Mouse (Mus musculus) ES-Bruce4 (cell line): ENCODE results near the gene Hykk. TPM values are rescaled to one million over a fixed set of nuclear protein-coding genes. Genes with fewer than 3 reads are reported as not detected.

Experiments
- H3K27ac ChIP-seq: 2 replicates; pipeline ENCODE4 v1.5.1; 2012; ENCODE audit warnings: low read length, inconsistent platforms; ENCODE audit not compliant: insufficient read depth
- H3K27me3 ChIP-seq: 2 replicates; pipeline ENCODE4 v1.6.1; 2012; ENCODE audit warnings: mild to moderate bottlenecking, low read length, inconsistent platforms; ENCODE audit not compliant: control insufficient read depth, poor library complexity, insufficient read depth, severe bottlenecking
- H3K36me3 ChIP-seq: 2 replicates; pipeline ENCODE4 v1.6.1; 2012; ENCODE audit warnings: inconsistent platforms, mild to moderate bottlenecking, low read length, moderate library complexity; ENCODE audit not compliant: control insufficient read depth, poor library complexity, insufficient read depth, severe bottlenecking
- H3K4me1 ChIP-seq: one replicate; pipeline ENCODE4 v1.8.1; 2011; ENCODE audit warnings: low read length; ENCODE audit not compliant: control insufficient read depth, insufficient read depth
- H3K4me3 ChIP-seq: 2 replicates; pipeline ENCODE4 v1.5.1; 2011; ENCODE audit warnings: low read depth, mild to moderate bottlenecking, low read length
- H3K9ac ChIP-seq: 2 replicates; pipeline ENCODE4 v1.6.1; 2012; ENCODE audit warnings: low read depth, mild to moderate bottlenecking, inconsistent platforms; ENCODE audit not compliant: poor library complexity, severe bottlenecking
- H3K9me3 ChIP-seq: replicated peaks from 2 replicates; pipeline ENCODE4 v1.6.1; 2012; ENCODE audit warnings: mild to moderate bottlenecking, low read length, inconsistent platforms; ENCODE audit not compliant: control insufficient read depth, poor library complexity, insufficient read depth, severe bottlenecking
- CTCF ChIP-seq: IDR thresholded peaks from one replicate; pipeline ENCODE4 v1.8.1; 2011; ENCODE audit warnings: low read depth, low read length
- EP300 ChIP-seq: IDR thresholded peaks from 2 replicates; pipeline ENCODE4 v1.6.1; 2011; ENCODE audit warnings: low read depth, low read length; ENCODE audit not compliant: insufficient read depth
- POLR2A ChIP-seq: IDR thresholded peaks from one replicate; pipeline ENCODE4 v1.8.1; 2011; ENCODE audit warnings: low read length; ENCODE audit not compliant: insufficient read depth
- polyA plus RNA-seq: library from polyadenylated mRNA; stranded (reverse); fragments of >200 nt; gene quantifications from 2 replicates; pipeline ENCODE4 v1.2.4, GENCODE M21; 2011; ENCODE audit warnings: low read depth; ENCODE audit not compliant: missing spikeins, insufficient read depth, insufficient read length

The Hykk gene
- polyA plus RNA-seq, 1 experiment = 5.2 TPM

DNA sequence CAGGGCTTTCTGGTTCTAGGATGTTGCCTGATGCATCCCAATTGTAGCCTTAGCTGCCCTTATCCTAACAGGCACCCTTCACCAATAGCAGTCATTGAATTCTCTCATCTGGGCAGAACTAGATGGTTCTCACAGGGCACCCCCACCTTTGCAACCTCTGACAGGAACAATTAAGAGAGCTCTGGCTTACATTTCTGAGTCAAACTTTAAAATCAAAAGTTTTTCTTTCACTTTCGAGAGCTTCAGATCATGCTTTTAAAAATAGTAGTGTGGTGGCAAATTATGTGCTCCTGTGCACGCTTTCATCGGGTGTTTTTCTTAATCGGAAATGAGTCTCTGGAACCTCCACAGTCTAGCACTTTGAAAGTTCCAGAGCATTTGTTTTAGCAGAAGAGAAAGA lies 44.0 kb downstream of the Hykk start:
- Histone ChIP-seq H3K9me3 (no peaks in the 10 kb centered on the region), H3K9ac (no peak overlapping the region), H3K27ac (no peak overlapping the region), H3K27me3 (no peaks in the 10 kb centered on the region), H3K4me3 (no peak overlapping the region), H3K36me3 (peaks cover 30% of the 10 kb centered on the region), H3K4me1 (no peaks in the 10 kb centered on the region)
- TF ChIP-seq CTCF (no peak), EP300 (no peak), POLR2A (no peak)

- H3K9me3 ChIP-seq = no peaks in the 10 kb centered on the region
- H3K27me3 ChIP-seq = no peaks in the 10 kb centered on the region
- no peaks in the 10 kb centered on the region for H3K4me1 ChIP-seq
- TF ChIP-seq EP300 = no peak
- no peak for TF ChIP-seq POLR2A
- no peak for TF ChIP-seq CTCF
- H3K27ac ChIP-seq = no peak overlapping the region
- peaks cover 7% of the 10 kb centered on the region for H3K36me3 ChIP-seq
- no peak overlapping the region for H3K9ac ChIP-seq
- H3K4me3 ChIP-seq = no peak overlapping the region
These were observed 46.6 kb downstream of the Hykk start for GRCm38 (mm10) chr9:54963669-54964068.

DNA sequence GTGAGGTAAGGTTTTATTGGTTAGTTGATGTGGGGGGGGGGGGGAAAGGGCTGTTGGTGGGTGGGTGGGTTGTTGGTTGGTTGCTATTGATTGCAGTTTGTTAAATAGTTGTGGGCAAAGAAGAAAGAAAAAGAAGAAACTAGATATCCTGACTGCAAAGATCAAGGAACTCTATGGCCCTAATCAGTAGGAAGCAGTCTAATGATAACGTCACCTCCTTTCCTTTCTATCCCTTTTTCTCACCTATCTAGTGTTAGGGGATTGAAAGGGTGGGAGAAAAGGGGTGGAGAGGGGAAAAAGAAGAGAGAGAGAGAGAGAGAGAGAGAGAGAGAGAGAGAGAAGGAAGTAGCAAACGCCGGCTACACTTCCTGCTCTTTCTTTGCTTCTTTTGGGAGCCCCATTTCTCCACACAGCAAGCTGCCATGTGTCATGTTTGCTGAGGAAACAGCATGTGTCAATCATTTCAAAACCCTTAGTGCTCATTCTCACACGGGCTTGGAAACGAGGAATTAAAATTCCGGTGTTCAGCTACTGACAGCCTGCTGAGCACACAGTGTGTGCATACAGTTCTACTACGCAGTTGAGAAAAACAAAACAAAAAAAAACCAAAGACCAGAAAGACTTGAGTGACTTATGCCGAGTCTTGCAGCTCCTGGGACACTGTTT lies 53.0 kb downstream of the Hykk start:
- TF ChIP-seq EP300 = no peak
- no peak for TF ChIP-seq CTCF
- no peak for TF ChIP-seq POLR2A
- Histone ChIP-seq H3K9ac (no peak overlapping the region), H3K4me3 (no peak overlapping the region), H3K4me1 (no peaks in the 10 kb centered on the region), H3K27me3 (no peaks in the 10 kb centered on the region; the same call in 1 of the 2 replicates), H3K9me3 (no peaks in the 10 kb centered on the region), H3K36me3 (no peaks in the 10 kb centered on the region), H3K27ac (no peak overlapping the region)

DNA sequence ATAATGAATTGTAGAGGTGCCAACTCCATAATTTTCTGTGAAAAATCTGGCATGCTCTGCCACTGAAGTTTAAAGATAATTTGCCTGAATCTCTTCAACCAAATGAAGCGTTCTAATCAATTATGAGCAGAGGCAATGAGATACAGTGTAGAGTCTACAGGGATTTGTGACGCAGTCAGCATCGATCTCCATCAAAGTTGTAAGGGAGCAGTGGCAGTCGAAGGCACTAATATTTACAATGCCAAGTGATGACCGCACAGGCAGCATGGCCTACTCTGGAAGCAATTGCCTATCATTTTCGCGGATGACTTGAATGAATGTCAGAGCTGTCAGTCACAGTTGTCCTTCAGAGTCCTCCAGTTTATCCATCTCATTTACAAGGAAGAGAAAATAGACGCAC lies 63.6 kb downstream of the Hykk start, which contains the start of gene Chrna5:
Chrna5 (plus strand) TSS at position 207 of the 400 bp plus-strand sequence.
- peaks cover 13% of the 10 kb centered on the region for H3K27me3 ChIP-seq

DNA sequence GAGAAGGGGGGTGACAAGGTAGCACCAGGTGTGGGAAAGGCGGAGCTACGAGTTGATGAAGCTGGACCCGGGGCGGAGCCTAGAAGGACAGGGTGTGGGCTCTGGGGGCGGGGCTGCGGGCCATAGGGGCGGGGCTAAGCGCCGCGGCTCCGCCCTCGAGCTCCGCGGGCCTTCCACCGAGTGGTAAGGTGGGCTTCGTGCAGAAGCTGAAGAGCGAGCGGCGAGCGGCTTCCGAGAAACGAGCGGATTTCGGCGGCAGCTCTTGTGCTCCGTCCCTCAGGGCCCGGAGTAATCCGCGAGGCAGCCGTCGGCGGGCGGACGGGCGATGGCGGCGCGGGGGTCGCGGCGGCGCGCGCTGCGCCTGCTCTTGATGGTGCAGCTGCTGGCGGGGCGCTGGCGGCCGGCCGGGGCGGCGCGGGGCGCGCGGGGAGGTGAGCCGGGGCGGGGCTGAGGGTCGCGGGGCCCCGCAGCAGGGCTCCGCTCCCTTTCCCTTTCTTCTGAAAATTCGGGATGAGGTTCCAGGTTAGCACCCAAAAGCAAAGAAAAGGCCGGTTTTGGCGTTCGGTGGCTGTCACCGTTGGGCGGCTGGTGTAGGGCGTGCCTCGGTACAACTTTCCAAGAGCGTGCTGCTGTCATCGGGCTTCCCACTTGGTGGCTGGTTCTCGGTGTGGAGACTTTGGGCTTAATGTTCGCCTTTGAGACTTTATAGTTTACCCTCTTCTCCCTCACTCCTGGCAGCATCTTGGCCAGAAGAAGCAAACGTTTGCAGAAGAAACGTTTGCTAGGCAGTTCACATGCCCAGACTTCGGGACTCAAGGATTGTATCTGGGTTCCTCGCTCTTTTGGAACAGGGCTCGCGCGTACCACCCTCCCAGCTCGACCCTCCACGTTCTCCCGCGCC lies 64.5 kb downstream of the Hykk start:
- H3K9me3 ChIP-seq = no peaks in the 10 kb centered on the region
- TF ChIP-seq CTCF (no peak), POLR2A (no peak), EP300 (no peak)
- H3K36me3 ChIP-seq = no peaks in the 10 kb centered on the region
- peaks cover 2% of the 10 kb centered on the region for H3K4me1 ChIP-seq
- peak overlapping the region; percentile 81 for H3K4me3 ChIP-seq
- H3K27ac ChIP-seq = no peak overlapping the region
- H3K9ac ChIP-seq = peak overlapping the region; percentile 51
- H3K27me3 ChIP-seq = peaks cover 13% of the 10 kb centered on the region

More for the DNA sequence above, 63.6 kb downstream of the Hykk start, which contains the start of gene Chrna5:
- no peaks in the 10 kb centered on the region for H3K36me3 ChIP-seq
- H3K27ac ChIP-seq = no peak within 1 kb of the TSS
- TF ChIP-seq EP300 (no peak), POLR2A (no peak), CTCF (no peak)
- H3K9me3 ChIP-seq = no peaks in the 10 kb centered on the region
- peak within 1 kb of the TSS; percentile 51 for H3K9ac ChIP-seq
- H3K4me3 ChIP-seq = peak within 1 kb of the TSS; percentile 81
- peaks cover 2% of the 10 kb centered on the region for H3K4me1 ChIP-seq
